Mouse (Mus musculus): ENCODE results near the gene Atg9a. TPM values are rescaled to one million over a fixed set of nuclear protein-coding genes. Genes with fewer than 3 reads are reported as not detected.
A peak's percentile ranks its signal among the peaks of the same experiment; 100 is the strongest.

Gene Atg9a
- polyA plus RNA-seq, 2 experiments: 16.4 to 17.4 TPM

DNA sequence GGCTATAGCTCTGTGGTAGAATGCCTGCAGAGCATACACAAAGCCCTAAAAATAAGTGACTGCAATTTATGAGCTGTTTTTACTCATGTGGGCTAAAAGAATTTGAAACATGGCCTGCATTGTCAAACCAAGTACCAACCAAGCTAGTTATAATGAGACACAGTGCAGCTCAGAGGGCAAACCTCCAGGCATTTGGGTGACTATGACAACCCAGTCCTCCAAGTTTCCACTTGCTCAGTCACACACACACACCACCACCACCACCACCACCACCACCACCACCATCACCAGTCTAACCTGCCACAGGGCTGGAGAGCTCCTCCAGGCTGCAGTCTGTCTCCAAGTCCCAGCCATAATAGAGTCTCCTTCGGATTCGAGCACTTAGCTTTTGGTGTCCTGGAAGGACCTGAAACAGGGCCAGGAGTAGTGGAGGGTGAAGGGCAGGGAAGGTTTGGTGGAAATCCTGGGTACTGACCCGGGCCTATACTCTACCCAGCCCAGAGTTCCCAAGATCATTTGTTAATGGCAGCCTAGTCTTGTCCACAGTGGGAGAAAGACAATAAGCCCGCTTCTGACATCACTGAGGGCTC is 51.3 kb downstream of the Atg9a start:
- ATAC-seq (ENCODE audit: insufficient read depth): no peak
- Histone ChIP-seq H3K4me1 (replicated peaks; ENCODE audit: control insufficient read depth in 2 of 2, insufficient read depth in 2 of 2, low read length in 1 of 2) (peaks cover 49 to 67% of the 10 kb centered on the region in 2 experiments), H3K27me3 (ENCODE audit: control insufficient read depth, insufficient read depth, low read length) (no peaks in the 10 kb centered on the region), H3K9ac (replicated peaks) (peak overlapping the region; percentile 98), H3K4me2 (ENCODE audit: low read depth) (peak overlapping the region; percentile 71), H3K36me3 (replicated peaks; ENCODE audit: control insufficient read depth, insufficient read depth, low read depth) (peaks cover 59% of the 10 kb centered on the region), H3K9me3 (ENCODE audit: control insufficient read depth, low read length) (no peaks in the 10 kb centered on the region), H3K27ac (peak overlapping the region; percentile 80), H3K4me3 (ENCODE audit: insufficient read depth in 1 of 2, low read depth in 2 of 2, low read length in 2 of 2) (peak overlapping the region; percentile 75 to 91)
- TF ChIP-seq CTCF (IDR thresholded peaks at IDR 0.05; ENCODE audit: low read depth): no peak
- no peak for TF ChIP-seq EP300 (IDR thresholded peaks at IDR 0.05; ENCODE audit: low read depth)
- DNase-seq (ENCODE audit: low read depth in 3 of 3, low spot score in 3 of 3): no peak
- WGBS (ENCODE audit: insufficient replicate concordance): 36% methylated on average over 4 of the region's 4 CpGs

DNA sequence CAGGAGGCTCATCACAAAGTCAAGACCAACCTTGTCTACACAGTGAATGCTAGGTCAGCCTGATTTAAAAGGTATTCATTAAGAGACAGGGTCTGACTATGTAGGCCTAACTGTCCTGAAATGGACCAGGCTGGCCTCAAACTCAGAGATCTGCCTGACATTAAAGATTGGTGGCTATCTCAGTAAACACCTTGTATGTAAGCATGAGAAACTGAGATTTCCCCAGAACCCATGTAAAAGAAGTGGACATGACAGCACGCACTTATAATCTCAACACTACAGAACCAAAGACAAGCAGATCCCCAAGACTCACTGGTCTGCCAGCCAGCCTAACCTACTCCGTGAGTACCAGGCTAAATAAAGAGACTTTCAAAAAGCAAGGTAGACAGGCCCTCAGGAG is 53.5 kb downstream of the Atg9a start:
- no peak overlapping the region; the same call in 1 of the 2 replicates for H3K9ac ChIP-seq (replicated peaks)
- DNase-seq (ENCODE audit: low read depth in 3 of 3, low spot score in 3 of 3): peak; percentile 47 to 56 (median 50)
- no peak for ATAC-seq (ENCODE audit: insufficient read depth)
- H3K4me2 ChIP-seq (ENCODE audit: low read depth): peak overlapping the region; percentile 71
- H3K27ac ChIP-seq: peak overlapping the region; percentile 94
- H3K9me3 ChIP-seq (ENCODE audit: control insufficient read depth, low read length): no peaks in the 10 kb centered on the region
- peaks cover 46 to 58% of the 10 kb centered on the region in 2 experiments for H3K4me1 ChIP-seq (replicated peaks; ENCODE audit: control insufficient read depth in 2 of 2, insufficient read depth in 2 of 2, low read length in 1 of 2)
- TF ChIP-seq CTCF (IDR thresholded peaks at IDR 0.05; ENCODE audit: low read depth) (no peak), EP300 (IDR thresholded peaks at IDR 0.05; ENCODE audit: low read depth) (peak; percentile 64)
- 45% methylated on average over 2 of the region's 2 CpGs for WGBS (ENCODE audit: insufficient replicate concordance)
- peaks cover 52% of the 10 kb centered on the region for H3K36me3 ChIP-seq (replicated peaks; ENCODE audit: control insufficient read depth, insufficient read depth, low read depth)
- H3K27me3 ChIP-seq (ENCODE audit: control insufficient read depth, insufficient read depth, low read length): no peaks in the 10 kb centered on the region
- peak overlapping the region in 1 of 2 experiments; percentile 27; a peak in 1 of 4 replicates for H3K4me3 ChIP-seq (ENCODE audit: insufficient read depth in 1 of 2, low read depth in 2 of 2, low read length in 2 of 2)

DNA sequence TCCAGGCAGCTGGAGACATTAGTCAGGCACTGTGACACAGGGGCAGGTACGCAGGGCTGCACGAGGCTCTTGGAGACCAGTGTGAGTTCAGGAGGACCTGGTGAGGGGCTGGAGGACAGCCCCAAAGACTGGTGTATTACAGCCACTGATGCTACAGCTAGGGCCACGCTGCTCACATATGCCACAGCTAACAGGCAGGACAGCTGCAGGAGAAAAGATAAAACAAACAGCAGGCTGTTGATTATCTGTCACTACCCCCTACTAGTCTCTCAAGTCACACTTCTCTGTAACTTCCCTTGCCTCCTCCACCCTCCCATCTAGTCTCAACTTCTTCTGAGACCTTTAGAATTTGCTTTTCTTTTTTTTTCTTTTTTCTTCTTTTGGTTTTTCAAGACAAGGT is 55.3 kb downstream of the Atg9a start:
- peak overlapping the region; percentile 25 to 38; a peak in 3 of 4 replicates for H3K4me3 ChIP-seq (ENCODE audit: insufficient read depth in 1 of 2, low read depth in 2 of 2, low read length in 2 of 2)
- H3K4me2 ChIP-seq (ENCODE audit: low read depth): peak overlapping the region; percentile 71
- TF ChIP-seq EP300 (IDR thresholded peaks at IDR 0.05; ENCODE audit: low read depth) (peak; percentile 93), CTCF (IDR thresholded peaks at IDR 0.05; ENCODE audit: low read depth) (peak; percentile 27)
- H3K36me3 ChIP-seq (replicated peaks; ENCODE audit: control insufficient read depth, insufficient read depth, low read depth): peaks cover 52% of the 10 kb centered on the region
- H3K9ac ChIP-seq (replicated peaks): peak overlapping the region; percentile 73
- peaks cover 46 to 55% of the 10 kb centered on the region in 2 experiments for H3K4me1 ChIP-seq (replicated peaks; ENCODE audit: control insufficient read depth in 2 of 2, insufficient read depth in 2 of 2, low read length in 1 of 2)
- peak; percentile 89 for ATAC-seq (ENCODE audit: insufficient read depth)
- DNase-seq (ENCODE audit: low read depth in 3 of 3, low spot score in 3 of 3): peak; percentile 73 to 79 (median 75)
- H3K27me3 ChIP-seq (ENCODE audit: control insufficient read depth, insufficient read depth, low read length): no peaks in the 10 kb centered on the region
- H3K27ac ChIP-seq: peak overlapping the region; percentile 94
- no peaks in the 10 kb centered on the region for H3K9me3 ChIP-seq (ENCODE audit: control insufficient read depth, low read length)
- WGBS (ENCODE audit: insufficient replicate concordance): 6% methylated on average over 3 of the region's 3 CpGs

DNA sequence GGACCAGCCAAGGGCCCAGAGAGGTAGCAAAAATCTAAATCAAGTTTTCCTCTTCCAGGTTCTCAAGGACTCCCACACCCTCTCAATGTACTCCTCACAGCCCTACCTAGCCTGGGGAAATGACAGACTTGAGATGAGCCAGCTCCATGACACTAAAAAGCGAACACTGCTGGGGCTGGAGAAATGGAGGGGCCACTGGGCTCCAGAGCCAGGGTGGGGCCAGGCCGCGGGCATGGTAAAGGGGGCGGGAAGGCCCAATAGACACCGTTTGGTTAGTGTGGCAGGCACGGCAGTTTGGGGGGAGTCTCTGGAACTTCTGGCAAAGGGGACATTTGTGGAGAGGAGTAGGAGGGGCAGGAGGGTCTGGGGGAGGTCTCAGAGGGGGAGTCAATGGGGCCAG is 55.7 kb downstream of the Atg9a start:
- Histone ChIP-seq H3K9me3 (ENCODE audit: control insufficient read depth, low read length) (no peaks in the 10 kb centered on the region), H3K4me1 (replicated peaks; ENCODE audit: control insufficient read depth in 2 of 2, insufficient read depth in 2 of 2, low read length in 1 of 2) (peaks cover 46 to 55% of the 10 kb centered on the region in 2 experiments), H3K27me3 (ENCODE audit: control insufficient read depth, insufficient read depth, low read length) (no peaks in the 10 kb centered on the region), H3K4me2 (ENCODE audit: low read depth) (peak overlapping the region; percentile 71), H3K36me3 (replicated peaks; ENCODE audit: control insufficient read depth, insufficient read depth, low read depth) (peaks cover 52% of the 10 kb centered on the region), H3K9ac (replicated peaks) (peak overlapping the region; percentile 73), H3K4me3 (ENCODE audit: insufficient read depth in 1 of 2, low read depth in 2 of 2, low read length in 2 of 2) (peak overlapping the region; percentile 25 to 38; a peak in 3 of 4 replicates), H3K27ac (peak overlapping the region; percentile 94)
- 20% methylated on average over 6 of the region's 6 CpGs for WGBS (ENCODE audit: insufficient replicate concordance)
- DNase-seq (ENCODE audit: low read depth in 3 of 3, low spot score in 3 of 3): no peak
- peak; percentile 74 for ATAC-seq (ENCODE audit: insufficient read depth)
- TF ChIP-seq CTCF (IDR thresholded peaks at IDR 0.05; ENCODE audit: low read depth): no peak
- TF ChIP-seq EP300 (IDR thresholded peaks at IDR 0.05; ENCODE audit: low read depth): no peak

DNA sequence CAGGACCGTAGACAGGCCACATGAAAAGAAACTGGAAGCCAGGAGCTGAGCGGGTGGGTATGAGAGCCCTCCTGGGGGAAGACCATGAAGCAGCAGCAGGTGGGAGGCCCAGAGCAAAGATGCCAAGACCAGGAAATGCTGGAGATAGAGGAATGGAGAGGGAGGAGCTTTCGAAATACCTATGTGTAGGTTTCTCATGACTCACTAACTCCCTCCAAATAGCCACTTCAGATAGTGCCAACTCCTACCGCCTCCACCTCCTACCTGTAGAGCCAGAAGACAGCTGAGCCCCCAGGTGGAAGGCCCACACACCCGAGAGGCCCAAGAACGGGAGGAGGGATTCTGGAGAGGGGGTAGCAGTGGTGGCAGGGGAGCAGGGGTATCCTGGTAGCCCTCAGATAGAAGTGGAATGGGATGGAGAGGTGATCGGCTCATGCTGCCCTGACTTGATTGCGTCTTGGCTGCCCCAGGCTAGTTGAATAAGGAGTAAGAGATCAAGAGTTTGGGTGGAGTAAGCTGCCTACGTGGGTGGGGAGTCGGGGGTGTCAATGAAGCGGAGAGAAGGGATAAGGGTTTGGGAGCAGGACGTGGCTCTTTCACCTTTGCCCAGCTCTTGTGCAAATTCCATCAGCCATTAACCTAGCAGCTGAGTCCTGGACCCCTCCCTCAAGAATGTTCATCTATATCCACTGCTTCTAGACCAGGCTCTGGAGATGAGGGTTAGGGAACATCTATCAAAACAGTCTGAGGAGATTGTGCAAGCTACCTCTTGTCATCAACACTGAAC is 58.4 kb downstream of the Atg9a start, which contains the start of gene Slc23a3:
TSS of gene Slc23a3 (minus strand) at position 470 of the 787 bp plus-strand sequence.
- Histone ChIP-seq H3K9me3 (ENCODE audit: control insufficient read depth, low read length) (no peaks in the 10 kb centered on the region), H3K9ac (replicated peaks) (no peak within 1 kb of the TSS; the same call in 1 of the 2 replicates), H3K36me3 (replicated peaks; ENCODE audit: control insufficient read depth, insufficient read depth, low read depth) (peaks cover 38% of the 10 kb centered on the region), H3K4me2 (ENCODE audit: low read depth) (peak within 1 kb of the TSS; percentile 11; the same call in 1 of the 2 replicates), H3K4me3 (ENCODE audit: insufficient read depth in 1 of 2, low read depth in 2 of 2, low read length in 2 of 2) (no peak within 1 kb of the TSS), H3K4me1 (replicated peaks; ENCODE audit: control insufficient read depth in 2 of 2, insufficient read depth in 2 of 2, low read length in 1 of 2) (peaks cover 33 to 38% of the 10 kb centered on the region in 2 experiments), H3K27me3 (ENCODE audit: control insufficient read depth, insufficient read depth, low read length) (no peaks in the 10 kb centered on the region), H3K27ac (no peak within 1 kb of the TSS)
- TF ChIP-seq EP300 (IDR thresholded peaks at IDR 0.05; ENCODE audit: low read depth): no peak
- ATAC-seq (ENCODE audit: insufficient read depth) (no peak), DNase-seq (ENCODE audit: low read depth in 3 of 3, low spot score in 3 of 3) (no peak)
- whole genome bisulfite sequencing (ENCODE audit: insufficient replicate concordance): 52% methylated on average over 12 of the region's 12 CpGs

Small RNA genes within 50 kb of the gene (microRNA-seq; reads per million reads assigned to microRNA genes)
- gene Gm27943: not detected

Other genes starting within 250 kb of the Atg9a start
- 2.4 and 3.4 TPM in 2 replicates for gene Ihh, start 240.5 kb downstream of the Atg9a start, polyA plus RNA-seq (2012; rRNA removed)
- 1.5 and 1.7 TPM in 2 replicates for gene Ihh, start 240.5 kb downstream of the Atg9a start, polyA plus RNA-seq (2014; fragmentation: Nextera tagmentation; extraction: Ambion mirVana)
- 1.3 and 2.0 TPM in 2 replicates for gene Nhej1, start 67.0 kb downstream of the Atg9a start, polyA plus RNA-seq (2012; rRNA removed)
- 5.2 and 7.2 TPM in 2 replicates for gene Nhej1, start 67.0 kb downstream of the Atg9a start, polyA plus RNA-seq (2014; fragmentation: Nextera tagmentation; extraction: Ambion mirVana)
- gene Slc23a3, start 58.3 kb downstream of the Atg9a start, polyA plus RNA-seq (2012; rRNA removed): 1.4 and 1.7 TPM in 2 replicates
- 1.2 TPM in 2 replicates for gene Slc23a3, start 58.3 kb downstream of the Atg9a start, polyA plus RNA-seq (2014; fragmentation: Nextera tagmentation; extraction: Ambion mirVana)
- gene Cnppd1, start 49.5 kb downstream of the Atg9a start, polyA plus RNA-seq (2012; rRNA removed): 29.5 and 33.3 TPM in 2 replicates
- 31.1 and 41.0 TPM in 2 replicates for gene Cnppd1, start 49.5 kb downstream of the Atg9a start, polyA plus RNA-seq (2014; fragmentation: Nextera tagmentation; extraction: Ambion mirVana)
- 61.8 and 74.5 TPM in 2 replicates for gene Retreg2, start 49.4 kb downstream of the Atg9a start, polyA plus RNA-seq (2012; rRNA removed)
- 45.1 and 58.8 TPM in 2 replicates for gene Retreg2, start 49.4 kb downstream of the Atg9a start, polyA plus RNA-seq (2014; fragmentation: Nextera tagmentation; extraction: Ambion mirVana)
- gene Zfand2b, start 23.6 kb downstream of the Atg9a start, polyA plus RNA-seq (2012; rRNA removed): 35.3 and 43.5 TPM in 2 replicates
- gene Zfand2b, start 23.6 kb downstream of the Atg9a start, polyA plus RNA-seq (2014; fragmentation: Nextera tagmentation; extraction: Ambion mirVana): 40.6 and 41.6 TPM in 2 replicates
- gene Abcb6, start 11.8 kb downstream of the Atg9a start, polyA plus RNA-seq (2012; rRNA removed): 31.4 and 41.4 TPM in 2 replicates
- gene Abcb6, start 11.8 kb downstream of the Atg9a start, polyA plus RNA-seq (2014; fragmentation: Nextera tagmentation; extraction: Ambion mirVana): 48.9 and 58.5 TPM in 2 replicates
- 6.3 and 7.6 TPM in 2 replicates for gene Ankzf1, start within 50 bp of the Atg9a start, polyA plus RNA-seq (2012; rRNA removed)
- gene Ankzf1, start within 50 bp of the Atg9a start, polyA plus RNA-seq (2014; fragmentation: Nextera tagmentation; extraction: Ambion mirVana): 4.8 and 7.2 TPM in 2 replicates
- gene Glb1l, start 18.6 kb upstream of the Atg9a start, polyA plus RNA-seq (2012; rRNA removed): 4.0 and 4.9 TPM in 2 replicates
- 3.2 and 4.3 TPM in 2 replicates for gene Glb1l, start 18.6 kb upstream of the Atg9a start, polyA plus RNA-seq (2014; fragmentation: Nextera tagmentation; extraction: Ambion mirVana)
- 76.3 and 93.3 TPM in 2 replicates for gene Stk16, start 18.6 kb upstream of the Atg9a start, polyA plus RNA-seq (2012; rRNA removed)
- 61.8 and 66.1 TPM in 2 replicates for gene Stk16, start 18.6 kb upstream of the Atg9a start, polyA plus RNA-seq (2014; fragmentation: Nextera tagmentation; extraction: Ambion mirVana)
- 155 and 168 TPM in 2 replicates for gene Tuba4a, start 27.7 kb upstream of the Atg9a start, polyA plus RNA-seq (2012; rRNA removed)
- gene Tuba4a, start 27.7 kb upstream of the Atg9a start, polyA plus RNA-seq (2014; fragmentation: Nextera tagmentation; extraction: Ambion mirVana): 346 and 362 TPM in 2 replicates
- gene A630095N17Rik, start 39.9 kb upstream of the Atg9a start, polyA plus RNA-seq (2012; rRNA removed): not detected in 2 replicates
- gene A630095N17Rik, start 39.9 kb upstream of the Atg9a start, polyA plus RNA-seq (2014; fragmentation: Nextera tagmentation; extraction: Ambion mirVana): 0.22 TPM in 1 of 2 replicates, not detected in the other
- gene Dnajb2, start 44.2 kb upstream of the Atg9a start, polyA plus RNA-seq (2012; rRNA removed): 17.6 and 21.1 TPM in 2 replicates
- 11.1 and 12.5 TPM in 2 replicates for gene Dnajb2, start 44.2 kb upstream of the Atg9a start, polyA plus RNA-seq (2014; fragmentation: Nextera tagmentation; extraction: Ambion mirVana)
- gene Ptprn, start 72.3 kb upstream of the Atg9a start, polyA plus RNA-seq (2012; rRNA removed): 0.26 and 0.28 TPM in 2 replicates
- 0.08 and 0.17 TPM in 2 replicates for gene Ptprn, start 72.3 kb upstream of the Atg9a start, polyA plus RNA-seq (2014; fragmentation: Nextera tagmentation; extraction: Ambion mirVana)
- gene Resp18, start 86.2 kb upstream of the Atg9a start, polyA plus RNA-seq (2012; rRNA removed): not detected in 2 replicates
- not detected in 2 replicates for gene Resp18, start 86.2 kb upstream of the Atg9a start, polyA plus RNA-seq (2014; fragmentation: Nextera tagmentation; extraction: Ambion mirVana)
- 35.6 and 39.3 TPM in 2 replicates for gene Dnpep, start 125.8 kb upstream of the Atg9a start, polyA plus RNA-seq (2012; rRNA removed)
- gene Dnpep, start 125.8 kb upstream of the Atg9a start, polyA plus RNA-seq (2014; fragmentation: Nextera tagmentation; extraction: Ambion mirVana): 43.4 and 48.4 TPM in 2 replicates
- 1.1 TPM in 2 replicates for gene Des, start 168.1 kb upstream of the Atg9a start, polyA plus RNA-seq (2012; rRNA removed)
- gene Des, start 168.1 kb upstream of the Atg9a start, polyA plus RNA-seq (2014; fragmentation: Nextera tagmentation; extraction: Ambion mirVana): 1.4 and 2.1 TPM in 2 replicates
- 8.4 and 8.5 TPM in 2 replicates for gene Speg, start 183.1 kb upstream of the Atg9a start, polyA plus RNA-seq (2012; rRNA removed)
- gene Speg, start 183.1 kb upstream of the Atg9a start, polyA plus RNA-seq (2014; fragmentation: Nextera tagmentation; extraction: Ambion mirVana): 8.4 and 9.5 TPM in 2 replicates
- 34.3 and 38.2 TPM in 2 replicates for gene Gmppa, start 243.7 kb upstream of the Atg9a start, polyA plus RNA-seq (2012; rRNA removed)
- 22.8 and 31.1 TPM in 2 replicates for gene Gmppa, start 243.7 kb upstream of the Atg9a start, polyA plus RNA-seq (2014; fragmentation: Nextera tagmentation; extraction: Ambion mirVana)

Measured in liver, embryonic 14.5 days (tissue).